Mouse (Mus musculus) adrenal gland, postnatal 25 days (tissue): ENCODE results near the gene Zfp729a. TPM values are rescaled to one million over a fixed set of nuclear protein-coding genes. Genes with fewer than 3 reads are reported as not detected.
"Not testable (repeated sequence)": the region's sequence is repeated elsewhere in the genome, so short reads cannot be mapped to it uniquely, and the experiment has no call there.

Experiments
- DNase-seq: peaks from one replicate; pipeline ENCODE4 v3.0.0; 2021; ENCODE audit warnings: mixed read lengths
- long read RNA-seq: library from polyadenylated mRNA; stranded (forward); transcript quantifications from one replicate; pipeline ENCODE4 v2.0.0, GENCODE M21; 2021
- total RNA-seq: library from RNA; stranded (reverse); gene quantifications from 2 replicates; pipeline ENCODE4 v1.2.3, GENCODE M21; 2021

The Zfp729a gene
- total RNA-seq = 5.5 and 7.7 TPM in 2 replicates
- long read RNA-seq, full-length matches to known transcripts = 3 of 3 reads
- long read RNA-seq, partial matches to known transcripts = 0 of 3 reads
- long read RNA-seq, other reads (novel, unspliced or antisense) = 0 of 3 reads

DNA sequence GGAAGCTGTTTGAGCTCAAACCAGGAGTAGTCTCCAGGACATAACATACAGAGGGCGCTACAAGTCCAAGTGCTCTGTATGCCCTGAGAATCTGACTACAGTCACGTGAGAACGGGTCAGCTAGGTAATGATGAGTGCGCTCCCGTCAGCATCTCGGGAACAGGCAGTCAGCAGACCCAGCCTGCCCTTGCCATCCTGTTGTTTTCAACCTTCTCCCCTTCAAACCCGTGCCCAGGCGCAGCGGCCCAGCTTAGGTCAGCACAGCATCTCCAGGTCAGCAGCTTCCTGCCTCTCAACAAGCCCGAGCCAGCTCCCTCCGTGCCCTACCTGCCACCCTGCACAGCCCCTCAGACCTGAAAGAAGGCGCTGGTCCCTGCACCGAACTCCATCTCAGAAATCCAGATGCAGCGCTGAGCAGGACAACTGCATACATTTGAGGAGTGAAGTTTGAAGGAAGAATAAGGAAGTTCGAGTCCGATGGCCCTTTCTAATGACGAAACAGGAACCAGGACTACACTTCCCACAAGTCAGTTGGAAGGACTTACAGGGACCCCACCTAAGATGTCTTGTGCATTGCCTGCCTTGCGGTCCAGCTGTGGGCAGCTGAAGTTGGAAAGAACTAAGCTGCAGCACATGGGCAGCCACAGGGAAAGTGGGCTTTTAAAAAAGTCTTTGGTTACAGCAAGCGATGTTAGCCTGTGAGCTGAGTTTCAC is at the start of gene Zfp729a, which contains the start of gene Gm49345:
Zfp729a (minus strand) TSS at position 498 of the 714 bp plus-strand sequence.
Gm49345 (minus strand) TSS at position 476 of the 714 bp plus-strand sequence.
- peak; percentile 74 for DNase-seq

DNA sequence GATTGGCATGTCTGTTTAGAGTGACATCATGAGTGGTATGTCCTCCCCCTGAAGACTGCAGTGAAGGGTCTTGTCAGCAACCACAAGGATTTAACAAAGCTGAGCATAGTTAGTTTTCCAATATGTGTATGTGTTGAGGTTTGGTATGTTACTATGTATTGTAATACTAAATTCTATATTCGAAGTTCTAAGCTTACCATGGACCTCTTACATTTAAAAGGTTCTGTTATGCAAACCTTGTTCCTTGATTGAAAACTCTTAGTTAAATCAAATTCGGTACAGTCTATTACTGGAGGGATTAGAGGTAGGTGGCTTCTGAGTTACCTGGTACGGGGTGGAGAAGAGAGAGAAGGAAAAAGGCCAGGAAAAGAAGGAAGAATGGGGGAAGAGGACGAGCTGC is 49.4 kb upstream of the Zfp729a start, which contains the start of gene Zfp738:
Zfp738 (minus strand) TSS at position 101 of the 400 bp plus-strand sequence.
- no peak for DNase-seq

- DNase-seq = not testable (repeated sequence)
These were observed 46.2 kb upstream of the Zfp729a start for GRCm38 (mm10) chr13:67683841-67684240.

DNA sequence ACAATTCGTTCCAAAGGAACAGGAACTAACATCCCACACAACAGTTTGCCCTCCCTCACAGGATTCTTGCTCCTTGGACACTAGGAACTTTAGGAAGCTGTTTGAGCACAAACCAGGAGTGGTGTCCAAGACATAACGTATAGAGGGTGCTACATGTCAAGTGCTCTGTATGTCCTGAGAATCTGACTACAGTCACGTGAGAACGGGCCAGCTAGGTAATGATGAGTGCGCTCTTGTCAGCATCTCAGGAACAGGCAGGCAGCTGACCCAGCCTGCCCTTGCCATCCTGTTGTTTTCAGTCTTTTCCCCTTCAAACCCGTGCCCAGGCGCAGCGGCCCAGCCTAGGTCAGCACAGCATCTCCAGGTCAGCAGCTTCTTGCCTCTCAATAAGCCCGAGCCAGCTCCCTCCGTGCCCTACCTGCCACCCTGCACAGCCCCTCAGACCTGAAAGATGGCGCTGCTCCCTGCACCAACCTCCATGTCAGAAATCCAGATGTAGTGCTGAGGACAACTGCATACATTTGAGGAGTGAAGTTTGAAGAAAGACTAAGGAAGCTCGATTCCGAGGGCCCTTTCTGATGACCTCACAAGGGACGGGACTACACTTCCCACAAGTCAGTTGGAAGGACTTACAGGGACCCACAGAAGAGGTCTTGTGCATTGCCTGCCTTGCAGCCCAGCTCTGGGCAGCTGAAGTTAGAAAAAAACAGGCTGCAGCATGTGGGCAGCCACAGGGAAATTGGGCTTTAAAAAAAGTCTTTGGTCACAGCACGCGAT is 45.6 kb upstream of the Zfp729a start:
- peak; percentile 73 for DNase-seq

GRCm38 (mm10) chr13:67674902-67675301 is 37.3 kb upstream of the Zfp729a start:
- no peak for DNase-seq

- no peak for DNase-seq
These were observed 14.9 kb upstream of the Zfp729a start for GRCm38 (mm10) chr13:67652496-67652895.

GRCm38 (mm10) chr13:67610108-67610507 is 27.5 kb downstream of the Zfp729a start:
- no peak for DNase-seq

DNA sequence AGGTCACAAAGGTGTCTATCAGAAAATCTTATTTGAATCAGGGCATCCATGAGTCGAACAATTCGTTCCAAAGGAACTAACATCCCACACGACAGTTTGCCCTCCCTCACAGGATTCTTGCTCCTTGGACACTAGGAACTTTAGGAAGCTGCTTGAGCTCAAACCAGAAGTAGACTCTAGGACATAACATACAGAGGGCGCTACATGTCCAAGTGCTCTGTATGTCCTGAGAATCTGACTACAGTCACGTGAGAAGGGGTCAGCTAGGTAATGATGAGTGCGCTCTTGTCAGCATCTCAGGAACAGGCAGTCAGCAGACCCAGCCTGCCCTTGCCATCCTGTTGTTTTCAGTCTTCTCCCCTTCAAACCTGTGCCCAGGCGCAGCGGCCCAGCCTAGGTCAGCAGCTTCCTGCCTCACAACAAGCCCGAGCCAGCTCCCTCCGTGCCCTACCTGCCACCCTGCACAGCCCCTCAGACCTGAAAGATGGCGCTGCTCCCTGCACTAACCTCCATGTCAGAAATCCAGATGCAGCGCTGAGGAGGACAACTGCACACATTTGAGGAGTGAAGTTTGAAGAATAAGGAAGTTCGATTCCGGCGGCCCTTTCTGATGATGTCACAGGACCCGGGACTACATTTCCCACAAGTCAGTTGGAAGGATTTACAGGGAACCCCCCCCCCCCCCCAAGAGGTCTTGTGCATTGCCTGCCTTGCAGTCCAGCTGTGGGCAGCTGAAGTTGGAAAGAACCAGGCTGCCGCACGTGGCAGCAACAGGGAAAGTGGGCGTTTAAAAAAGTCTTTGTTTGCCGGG is 28.3 kb downstream of the Zfp729a start, which contains the start of gene Zfp729b:
Zfp729b (minus strand) TSS at position 642 of the 811 bp plus-strand sequence.
- DNase-seq = peak; percentile 85

DNA sequence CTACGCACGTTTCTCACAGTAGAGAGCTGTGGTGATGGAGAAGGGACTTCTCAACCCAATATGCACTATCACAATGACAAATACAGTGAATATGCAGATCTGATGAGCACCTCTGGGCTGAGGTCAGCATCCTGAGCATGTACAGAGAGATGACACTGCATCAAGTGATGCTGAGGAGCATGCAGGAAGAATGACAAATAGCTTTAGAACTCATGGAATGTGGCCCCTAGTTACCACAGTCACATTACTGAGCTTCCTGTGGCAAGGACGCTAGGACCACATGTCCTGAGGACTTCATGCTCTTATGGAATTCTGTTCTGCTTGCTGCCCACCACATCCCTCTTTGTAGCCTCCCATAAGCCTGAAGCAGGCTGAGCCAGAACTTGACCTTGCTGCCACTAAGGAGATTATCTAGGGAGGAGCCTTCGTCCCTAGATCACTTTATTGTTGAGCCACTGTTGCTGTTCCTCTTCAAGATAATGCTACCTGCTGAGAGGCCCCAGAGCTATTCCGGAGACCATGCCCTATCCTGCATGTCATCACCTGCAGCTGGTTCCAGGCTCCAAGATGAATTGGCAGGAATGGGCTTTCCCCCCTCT is 64.9 kb downstream of the Zfp729a start:
- DNase-seq = no peak

Other genes with a start within 250 kb of the Zfp729a start
- gene Zfp429, start 238.0 kb downstream of the Zfp729a start, total RNA-seq = 4.4 and 6.1 TPM in 2 replicates
- 0.62 and 1.8 TPM in 2 replicates for gene Zfp459, start 216.4 kb downstream of the Zfp729a start, total RNA-seq
- gene Zfp874a, start 186.2 kb downstream of the Zfp729a start, total RNA-seq = 19.0 and 23.5 TPM in 2 replicates
- gene Zfp874b, start 153.5 kb downstream of the Zfp729a start, total RNA-seq = 15.9 and 18.7 TPM in 2 replicates
- 7.6 and 8.1 TPM in 2 replicates for gene Zfp58, start 137.2 kb downstream of the Zfp729a start, total RNA-seq
- gene Gm26965, start 111.6 kb downstream of the Zfp729a start, total RNA-seq = not detected in 2 replicates
- gene Zfp87, start 111.6 kb downstream of the Zfp729a start, total RNA-seq = 18.0 and 19.8 TPM in 2 replicates
- 8.6 and 8.9 TPM in 2 replicates for gene Zfp748, start 84.0 kb downstream of the Zfp729a start, total RNA-seq
- gene Zfp729b, start 28.1 kb downstream of the Zfp729a start, total RNA-seq = 8.3 and 9.5 TPM in 2 replicates
- gene Gm49345, start within 50 bp of the Zfp729a start, total RNA-seq = 1.4 TPM in 1 of 2 replicates, not detected in the other
- gene Zfp738, start 49.3 kb upstream of the Zfp729a start, total RNA-seq = 11.1 and 15.0 TPM in 2 replicates
- gene Zfp65, start 91.4 kb upstream of the Zfp729a start, total RNA-seq = 9.4 and 13.7 TPM in 2 replicates
- 5.1 and 7.7 TPM in 2 replicates for gene Zfp85, start 117.4 kb upstream of the Zfp729a start, total RNA-seq
- gene Zfp493, start 141.9 kb upstream of the Zfp729a start, total RNA-seq = 3.9 and 4.6 TPM in 2 replicates
- 6.5 and 7.9 TPM in 2 replicates for gene Zfp273, start 175.9 kb upstream of the Zfp729a start, total RNA-seq
- 4.0 and 5.4 TPM in 2 replicates for gene Gm10037, start 193.3 kb upstream of the Zfp729a start, total RNA-seq
- not detected in 2 replicates for gene BC048507, start 225.5 kb upstream of the Zfp729a start, total RNA-seq